Mouse (Mus musculus): Measurements from ENCODE around the gene Mrpl58. TPM values are rescaled to one million over a fixed set of nuclear protein-coding genes. Genes with fewer than 3 reads are reported as not detected.

Gene Mrpl58
- polyA plus RNA-seq (2014; fragmentation: Nextera tagmentation; extraction: Ambion mirVana) = 206 and 208 TPM in 2 replicates

DNA sequence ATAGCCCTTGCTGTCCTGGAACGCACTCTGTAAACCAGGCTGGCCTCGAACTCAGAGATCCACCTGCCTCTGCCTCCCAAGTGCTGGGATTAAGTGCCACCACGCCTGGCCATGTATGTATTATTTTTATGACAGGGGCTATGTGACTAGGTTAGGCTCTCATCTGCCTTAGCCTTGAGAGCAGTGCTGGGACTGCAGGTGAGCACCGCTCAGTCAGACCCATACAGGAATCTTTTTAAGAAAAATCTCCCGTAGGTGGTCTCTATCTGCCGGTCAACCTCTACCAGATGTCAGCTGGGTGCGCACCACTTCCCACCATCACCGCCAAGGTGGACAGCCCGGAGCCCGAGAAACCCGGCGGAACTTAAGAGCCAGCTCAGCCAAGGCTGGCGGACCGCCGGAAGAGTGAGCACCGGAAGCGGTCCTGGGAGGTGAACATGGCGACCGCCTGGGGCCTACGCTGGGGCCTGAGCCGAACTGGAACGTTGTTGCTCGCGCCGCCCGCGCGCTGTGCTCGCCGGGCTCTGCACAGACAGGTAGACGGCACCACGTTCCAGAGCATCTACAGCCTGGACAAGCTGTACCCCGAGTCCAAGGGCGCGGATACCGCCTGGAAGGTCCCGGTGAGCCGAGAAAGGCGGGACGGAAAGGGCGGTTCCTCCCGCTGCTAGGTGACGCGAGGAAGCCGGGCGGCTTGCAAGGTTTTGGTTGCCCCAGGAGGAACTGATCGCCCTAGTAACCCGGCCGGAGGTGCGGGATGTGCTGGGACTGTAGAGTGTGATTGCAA is at the start of gene Mrpl58:
Gene Mrpl58 (plus strand): TSS at position 415 of the 787 bp plus-strand sequence.
- Histone ChIP-seq H3K9me3 (ENCODE audit: control insufficient read depth, low read depth, low read length) (no peaks in the 10 kb centered on the region), H3K36me3 (ENCODE audit: control insufficient read depth, insufficient read depth, low read length) (no peaks in the 10 kb centered on the region), H3K4me3 (ENCODE audit: low read depth, low read length) (peak within 1 kb of the TSS; percentile 90), H3K27ac (ENCODE audit: low read length) (peak within 1 kb of the TSS; percentile 73), H3K4me2 (replicated peaks; ENCODE audit: low read depth, low read length) (peak within 1 kb of the TSS; percentile 54), H3K4me1 (ENCODE audit: control insufficient read depth, insufficient read depth, low read length) (peaks cover 7% of the 10 kb centered on the region), H3K27me3 (ENCODE audit: control insufficient read depth, insufficient read depth, low read length) (no peaks in the 10 kb centered on the region), H3K9ac (replicated peaks; ENCODE audit: low read depth, low read length) (peak within 1 kb of the TSS; percentile 59)
- 3% methylated on average over 50 of the region's 50 CpGs for WGBS
- ATAC-seq (ENCODE audit: insufficient number of reproducible peaks, insufficient read depth, low FRiP score, low read depth) = peak; percentile 89

DNA sequence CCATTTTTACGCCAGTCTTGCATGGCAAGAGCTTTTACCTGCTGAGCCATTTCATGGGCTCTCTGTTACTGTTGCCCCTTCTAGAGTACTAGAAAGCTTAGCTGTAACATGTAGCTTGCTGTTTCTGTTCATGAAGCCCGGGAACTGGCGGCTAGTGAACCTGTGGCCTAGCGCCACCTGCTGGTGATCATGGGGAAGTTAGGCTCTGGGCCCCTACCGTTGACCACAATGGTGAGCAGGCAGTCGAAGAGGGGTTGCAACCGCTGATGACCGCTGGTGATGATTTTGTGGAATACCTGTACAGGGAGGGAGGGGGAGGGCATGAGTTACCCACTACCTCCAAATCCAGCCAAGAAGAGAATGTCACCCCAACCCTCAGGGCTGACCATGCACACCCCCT is 49.4 kb upstream of the Mrpl58 start:
- H3K4me3 ChIP-seq (ENCODE audit: low read depth, low read length) = no peak overlapping the region
- ATAC-seq (ENCODE audit: insufficient number of reproducible peaks, insufficient read depth, low FRiP score, low read depth) = no peak

DNA sequence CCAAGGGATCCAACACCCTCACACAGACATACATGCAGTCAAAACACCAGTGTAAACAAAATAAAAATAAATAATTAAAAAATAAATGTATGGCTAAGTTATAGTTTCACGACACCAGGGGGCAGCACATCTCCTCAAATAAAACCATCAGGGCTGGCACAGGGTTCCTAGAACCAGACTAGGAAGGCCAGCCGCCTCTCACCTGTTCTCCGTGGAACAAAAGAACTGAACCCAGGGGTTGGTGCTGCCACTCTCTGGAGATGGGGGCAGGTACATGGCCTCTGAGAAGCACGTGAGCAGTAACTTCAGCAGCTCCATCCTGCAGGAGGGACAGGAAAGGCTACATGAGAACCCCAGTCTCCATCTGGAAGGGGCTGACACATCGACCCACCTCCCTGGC is 45.1 kb upstream of the Mrpl58 start:
- H3K4me2 ChIP-seq (replicated peaks; ENCODE audit: low read depth, low read length) = no peak overlapping the region
- peak overlapping the region; percentile 48; the same call in 1 of the 2 replicates for H3K27ac ChIP-seq (ENCODE audit: low read length)
- H3K4me3 ChIP-seq (ENCODE audit: low read depth, low read length) = no peak overlapping the region
- ATAC-seq (ENCODE audit: insufficient number of reproducible peaks, insufficient read depth, low FRiP score, low read depth) = no peak
- 14% methylated on average over 5 of the region's 5 CpGs for WGBS
- no peaks in the 10 kb centered on the region for H3K9me3 ChIP-seq (ENCODE audit: control insufficient read depth, low read depth, low read length)
- H3K4me1 ChIP-seq (ENCODE audit: control insufficient read depth, insufficient read depth, low read length) = peaks cover 8% of the 10 kb centered on the region; the same call in 1 of the 2 replicates
- no peaks in the 10 kb centered on the region for H3K27me3 ChIP-seq (ENCODE audit: control insufficient read depth, insufficient read depth, low read length)
- H3K36me3 ChIP-seq (ENCODE audit: control insufficient read depth, insufficient read depth, low read length) = no peaks in the 10 kb centered on the region
- no peak overlapping the region for H3K9ac ChIP-seq (replicated peaks; ENCODE audit: low read depth, low read length)

More for the DNA sequence above, 49.4 kb upstream of the Mrpl58 start:
- H3K9me3 ChIP-seq (ENCODE audit: control insufficient read depth, low read depth, low read length) = no peaks in the 10 kb centered on the region
- H3K36me3 ChIP-seq (ENCODE audit: control insufficient read depth, insufficient read depth, low read length) = no peaks in the 10 kb centered on the region
- H3K4me2 ChIP-seq (replicated peaks; ENCODE audit: low read depth, low read length) = no peak overlapping the region
- H3K9ac ChIP-seq (replicated peaks; ENCODE audit: low read depth, low read length) = no peak overlapping the region
- no peaks in the 10 kb centered on the region for H3K27me3 ChIP-seq (ENCODE audit: control insufficient read depth, insufficient read depth, low read length)
- peaks cover 6% of the 10 kb centered on the region; the same call in 1 of the 2 replicates for H3K4me1 ChIP-seq (ENCODE audit: control insufficient read depth, insufficient read depth, low read length)
- H3K27ac ChIP-seq (ENCODE audit: low read length) = no peak overlapping the region
- 7% methylated on average over 8 of the region's 8 CpGs for WGBS

DNA sequence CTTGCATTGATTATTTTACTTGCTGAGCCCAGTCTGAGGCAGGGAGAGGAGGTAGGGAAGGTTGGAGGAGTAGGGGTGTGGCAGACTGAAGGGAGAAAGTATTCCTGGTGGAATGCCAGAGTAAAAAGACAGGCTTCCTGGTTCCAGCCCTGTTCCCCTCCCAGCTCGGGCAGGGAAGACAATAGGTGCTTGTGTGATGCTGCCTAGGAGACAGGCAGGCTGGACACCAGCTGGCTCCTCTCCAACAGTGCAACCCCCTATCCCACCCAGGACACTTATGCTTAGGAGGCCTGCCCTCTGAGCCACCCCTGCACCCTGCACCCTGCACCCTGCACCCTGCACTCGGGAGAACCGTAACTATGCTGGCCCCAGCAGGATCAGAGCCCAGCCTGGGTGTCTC is 44.3 kb upstream of the Mrpl58 start:
- H3K4me3 ChIP-seq (ENCODE audit: low read depth, low read length) = no peak overlapping the region
- H3K27me3 ChIP-seq (ENCODE audit: control insufficient read depth, insufficient read depth, low read length) = no peaks in the 10 kb centered on the region
- no peaks in the 10 kb centered on the region for H3K9me3 ChIP-seq (ENCODE audit: control insufficient read depth, low read depth, low read length)
- peaks cover 8% of the 10 kb centered on the region; the same call in 1 of the 2 replicates for H3K4me1 ChIP-seq (ENCODE audit: control insufficient read depth, insufficient read depth, low read length)
- no peaks in the 10 kb centered on the region for H3K36me3 ChIP-seq (ENCODE audit: control insufficient read depth, insufficient read depth, low read length)
- no peak overlapping the region for H3K4me2 ChIP-seq (replicated peaks; ENCODE audit: low read depth, low read length)
- 35% methylated on average over 3 of the region's 3 CpGs for WGBS
- H3K27ac ChIP-seq (ENCODE audit: low read length) = peak overlapping the region; percentile 48; the same call in 1 of the 2 replicates
- no peak overlapping the region for H3K9ac ChIP-seq (replicated peaks; ENCODE audit: low read depth, low read length)
- ATAC-seq (ENCODE audit: insufficient number of reproducible peaks, insufficient read depth, low FRiP score, low read depth) = peak; percentile 38; the same call in 1 of the 2 replicates

DNA sequence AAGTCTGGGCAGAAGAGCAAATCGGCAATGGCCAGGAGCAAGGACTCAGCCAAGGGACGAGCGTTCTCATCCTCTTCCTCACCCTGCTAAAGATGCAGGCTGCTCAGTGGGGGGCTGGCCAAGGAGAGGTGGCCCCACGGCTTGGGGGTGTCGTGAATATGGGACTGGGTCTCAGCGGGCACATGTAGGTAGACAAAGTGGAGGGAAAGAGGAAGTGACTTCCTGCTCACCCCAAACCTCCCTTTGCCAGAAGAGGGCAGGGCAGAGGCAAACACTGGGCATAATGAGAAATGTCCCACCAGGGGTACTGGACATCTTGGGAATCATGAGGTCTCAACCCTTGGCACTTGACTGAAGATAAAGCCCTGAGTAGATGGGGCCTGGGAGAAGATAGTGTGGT is 43.8 kb upstream of the Mrpl58 start:
- Histone ChIP-seq H3K9me3 (ENCODE audit: control insufficient read depth, low read depth, low read length) (no peaks in the 10 kb centered on the region), H3K4me2 (replicated peaks; ENCODE audit: low read depth, low read length) (no peak overlapping the region), H3K9ac (replicated peaks; ENCODE audit: low read depth, low read length) (no peak overlapping the region), H3K27me3 (ENCODE audit: control insufficient read depth, insufficient read depth, low read length) (no peaks in the 10 kb centered on the region), H3K36me3 (ENCODE audit: control insufficient read depth, insufficient read depth, low read length) (no peaks in the 10 kb centered on the region), H3K27ac (ENCODE audit: low read length) (peak overlapping the region; percentile 2; the same call in 1 of the 2 replicates), H3K4me1 (ENCODE audit: control insufficient read depth, insufficient read depth, low read length) (peaks cover 8% of the 10 kb centered on the region; the same call in 1 of the 2 replicates), H3K4me3 (ENCODE audit: low read depth, low read length) (no peak overlapping the region)
- 74% methylated on average over 6 of the region's 6 CpGs for WGBS
- no peak for ATAC-seq (ENCODE audit: insufficient number of reproducible peaks, insufficient read depth, low FRiP score, low read depth)

DNA sequence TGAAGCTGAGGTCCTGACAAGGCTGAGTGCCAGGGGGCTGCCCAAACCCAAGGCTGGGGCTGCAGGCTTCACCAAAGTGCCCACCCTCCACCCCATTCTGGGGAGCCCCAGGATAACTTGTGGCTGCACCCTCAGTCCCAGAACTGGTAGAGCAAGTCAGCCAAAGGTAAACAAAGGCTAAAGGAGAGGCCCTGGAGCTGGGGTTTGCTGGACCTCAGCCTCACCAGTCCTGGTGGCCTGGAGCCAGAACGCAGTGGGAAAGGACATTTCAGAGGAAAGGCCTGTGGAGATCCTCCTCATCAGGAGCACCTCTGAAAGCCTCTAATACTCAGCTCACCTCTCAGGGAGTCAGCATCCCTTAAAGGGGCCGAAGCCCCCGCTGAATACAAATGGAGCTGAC is 39.4 kb upstream of the Mrpl58 start:
- Histone ChIP-seq H3K36me3 (ENCODE audit: control insufficient read depth, insufficient read depth, low read length) (no peaks in the 10 kb centered on the region), H3K4me3 (ENCODE audit: low read depth, low read length) (no peak overlapping the region), H3K4me2 (replicated peaks; ENCODE audit: low read depth, low read length) (no peak overlapping the region), H3K9ac (replicated peaks; ENCODE audit: low read depth, low read length) (no peak overlapping the region), H3K4me1 (ENCODE audit: control insufficient read depth, insufficient read depth, low read length) (peaks cover 10% of the 10 kb centered on the region; the same call in 1 of the 2 replicates), H3K27ac (ENCODE audit: low read length) (peak overlapping the region; percentile 39; the same call in 1 of the 2 replicates), H3K27me3 (ENCODE audit: control insufficient read depth, insufficient read depth, low read length) (peaks cover 12% of the 10 kb centered on the region), H3K9me3 (ENCODE audit: control insufficient read depth, low read depth, low read length) (no peaks in the 10 kb centered on the region)
- 78% methylated on average over 3 of the region's 3 CpGs for WGBS
- no peak for ATAC-seq (ENCODE audit: insufficient number of reproducible peaks, insufficient read depth, low FRiP score, low read depth)

DNA sequence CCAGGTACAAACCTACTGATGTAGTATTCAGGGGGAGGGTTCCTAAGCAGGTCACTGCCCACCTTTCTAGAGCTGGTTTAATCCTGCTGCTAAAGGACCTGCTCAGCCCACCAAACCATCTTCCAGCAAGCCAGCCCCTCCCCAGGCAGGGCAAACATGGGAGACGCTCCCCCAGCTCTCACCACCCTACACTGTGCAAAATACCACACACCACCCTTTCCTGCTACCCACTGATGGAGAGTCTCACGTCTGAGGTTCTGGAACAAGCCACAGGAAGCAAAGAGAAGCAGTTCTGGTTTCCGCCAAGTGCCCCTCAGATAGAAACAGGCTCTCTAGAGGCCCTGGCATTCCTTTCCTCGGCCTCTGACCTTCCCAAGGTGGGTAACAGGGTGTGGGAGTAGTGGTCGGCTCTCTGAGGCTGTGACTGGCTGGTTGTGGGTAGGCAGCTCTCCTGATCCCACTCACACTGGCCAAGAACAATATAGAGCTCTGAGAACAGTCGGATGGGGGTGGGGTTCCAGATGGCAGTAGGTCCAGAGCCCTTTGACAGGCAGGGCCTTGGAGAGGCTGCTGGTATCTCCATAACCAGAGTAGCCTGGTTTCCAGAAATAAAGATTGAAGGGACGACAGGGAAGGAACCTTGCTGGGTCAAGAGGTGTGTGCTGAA is 37.4 kb upstream of the Mrpl58 start:
- Histone ChIP-seq H3K27ac (ENCODE audit: low read length) (peak overlapping the region; percentile 39; the same call in 1 of the 2 replicates), H3K27me3 (ENCODE audit: control insufficient read depth, insufficient read depth, low read length) (peaks cover 12% of the 10 kb centered on the region), H3K36me3 (ENCODE audit: control insufficient read depth, insufficient read depth, low read length) (no peaks in the 10 kb centered on the region), H3K9ac (replicated peaks; ENCODE audit: low read depth, low read length) (no peak overlapping the region), H3K4me3 (ENCODE audit: low read depth, low read length) (peak overlapping the region; percentile 37), H3K4me1 (ENCODE audit: control insufficient read depth, insufficient read depth, low read length) (0 out of 2 replicates have a peak, but pooled peaks cover 8% of the 10 kb centered on the region), H3K9me3 (ENCODE audit: control insufficient read depth, low read depth, low read length) (no peaks in the 10 kb centered on the region), H3K4me2 (replicated peaks; ENCODE audit: low read depth, low read length) (peak overlapping the region; percentile 55)
- WGBS = 33% methylated on average over 7 of the region's 7 CpGs
- ATAC-seq (ENCODE audit: insufficient number of reproducible peaks, insufficient read depth, low FRiP score, low read depth) = no peak

DNA sequence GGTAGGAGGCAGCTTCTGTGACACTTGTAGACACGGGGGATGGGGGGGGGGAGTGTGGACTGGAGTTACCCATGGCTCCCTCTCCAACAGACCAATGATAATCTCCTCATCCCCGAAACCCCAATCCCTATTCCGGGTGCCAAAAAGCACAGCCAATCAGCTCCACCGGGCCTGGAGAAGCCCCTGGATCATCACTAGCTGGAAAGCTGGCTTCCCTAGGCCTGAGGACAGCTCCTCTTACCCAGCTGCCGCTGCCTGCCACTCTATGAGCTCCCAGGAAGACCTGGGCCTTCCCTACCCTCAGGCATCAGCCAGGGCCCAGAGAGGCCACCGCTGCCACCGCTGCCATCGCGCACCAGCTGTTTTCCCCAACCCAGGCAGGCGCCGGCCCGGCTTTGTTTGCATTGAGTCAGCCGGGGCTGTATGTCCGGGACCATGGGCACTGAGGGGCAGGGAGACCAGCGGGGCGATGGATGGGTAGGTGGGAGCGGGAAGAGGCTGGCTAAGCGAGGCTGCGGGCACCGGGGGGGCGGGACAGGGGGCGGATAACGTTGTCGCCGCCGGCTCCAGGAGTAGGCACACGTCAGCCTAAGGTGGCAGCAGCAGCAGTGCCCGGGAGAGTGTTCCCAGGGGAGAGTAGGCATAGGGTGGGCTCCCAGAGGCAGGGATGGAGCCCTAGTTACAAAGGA is 36.7 kb upstream of the Mrpl58 start:
- Histone ChIP-seq H3K27me3 (ENCODE audit: control insufficient read depth, insufficient read depth, low read length) (peaks cover 12% of the 10 kb centered on the region), H3K9ac (replicated peaks; ENCODE audit: low read depth, low read length) (0 out of 2 replicates have a peak overlapping the region, but pooled peaks have one; percentile 4), H3K36me3 (ENCODE audit: control insufficient read depth, insufficient read depth, low read length) (no peaks in the 10 kb centered on the region), H3K4me2 (replicated peaks; ENCODE audit: low read depth, low read length) (peak overlapping the region; percentile 55), H3K4me3 (ENCODE audit: low read depth, low read length) (peak overlapping the region; percentile 37), H3K27ac (ENCODE audit: low read length) (peak overlapping the region; percentile 16; the same call in 1 of the 2 replicates), H3K9me3 (ENCODE audit: control insufficient read depth, low read depth, low read length) (no peaks in the 10 kb centered on the region), H3K4me1 (ENCODE audit: control insufficient read depth, insufficient read depth, low read length) (0 out of 2 replicates have a peak, but pooled peaks cover 8% of the 10 kb centered on the region)
- WGBS = 5% methylated on average over 27 of the region's 28 CpGs
- ATAC-seq (ENCODE audit: insufficient number of reproducible peaks, insufficient read depth, low FRiP score, low read depth) = 0 out of 2 replicates have a peak, but pooled peaks have one; percentile 24
